Mouse (Mus musculus) ES-E14 (cell line): ENCODE measurements around the gene Sf3a2.

Experiments
- HCFC1 ChIP-seq: IDR thresholded peaks from 2 replicates; pipeline ENCODE4 v1.6.1; 2012; ENCODE audit warnings: low read length, inconsistent platforms, borderline replicate concordance; ENCODE audit not compliant: insufficient read depth
- ZNF384 ChIP-seq: IDR thresholded peaks from 2 replicates; pipeline ENCODE4 v1.6.1; 2012; ENCODE audit warnings: low read depth, low read length, inconsistent platforms

- no peak for TF ChIP-seq HCFC1
- no peak for TF ChIP-seq ZNF384
These were observed 41.9 kb downstream of the Sf3a2 start for GRCm38 (mm10) chr10:80839848-80840247.
